Mouse (Mus musculus): ENCODE data around the gene Tex19.1. TPM values are rescaled to one million over a fixed set of nuclear protein-coding genes. Genes with fewer than 3 reads are reported as not detected.

Gene Tex19.1
- polyA plus RNA-seq, 1 experiment from 2014 or later, result not detected

DNA sequence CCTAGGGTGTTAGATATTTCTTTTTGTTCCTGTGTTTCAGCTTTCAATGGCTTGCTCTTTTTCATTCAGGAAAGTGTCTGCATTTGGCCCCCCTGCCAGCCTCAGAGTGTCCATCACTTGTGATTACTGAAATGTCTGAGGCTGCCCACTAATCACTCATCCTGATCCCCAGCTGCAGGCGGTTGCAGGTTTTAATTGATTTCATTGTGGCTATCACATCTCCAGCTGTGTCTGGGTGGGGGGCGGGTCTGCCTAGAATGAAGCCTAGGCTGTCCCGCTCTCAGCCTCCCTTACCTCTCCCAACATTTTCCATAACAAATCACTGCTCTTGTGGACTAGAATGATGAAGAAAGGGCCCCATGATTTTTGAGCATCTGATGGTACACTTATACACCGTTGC, 8.3 kb downstream of the Tex19.1 start:
- peaks cover 48% of the 10 kb centered on the region for H3K27me3 ChIP-seq
- no peak for ATAC-seq (replicated peaks; ENCODE audit: low FRiP score)
- H3K4me2 ChIP-seq, result no peak overlapping the region
- no peak overlapping the region for H3K9ac ChIP-seq
- 36% methylated on average over 4 of the region's 4 CpGs for WGBS
- H3K9me3 ChIP-seq (replicated peaks), result no peaks in the 10 kb centered on the region
- H3K4me1 ChIP-seq, result peaks cover 9% of the 10 kb centered on the region
- H3K27ac ChIP-seq, result no peak overlapping the region
- no peak overlapping the region for H3K4me3 ChIP-seq (replicated peaks)
- no peaks in the 10 kb centered on the region for H3K36me3 ChIP-seq

DNA sequence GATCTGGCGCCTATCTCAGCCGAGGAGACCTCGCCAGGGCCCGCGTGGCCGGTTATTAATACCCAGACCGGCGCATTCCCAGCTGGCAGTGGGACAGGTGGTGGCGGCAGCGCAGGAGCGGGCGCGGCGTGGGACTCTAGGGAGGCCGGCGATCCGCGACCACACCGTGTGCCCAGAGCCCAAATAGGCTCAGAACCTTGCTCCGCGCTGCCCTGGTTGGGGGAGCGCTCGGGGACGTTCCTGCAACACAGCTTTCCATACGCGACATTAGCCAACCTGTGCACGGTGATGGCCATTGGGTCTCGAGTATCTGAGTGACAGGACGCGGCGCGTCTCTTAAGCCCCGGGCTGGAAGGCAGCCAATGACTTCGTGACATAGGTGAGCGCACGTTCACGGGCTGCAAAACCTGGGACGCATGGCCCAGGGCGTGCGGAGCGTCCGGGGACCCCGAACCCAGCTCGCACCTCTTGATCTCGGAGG, 10.5 kb downstream of the Tex19.1 start:
- Histone ChIP-seq H3K36me3 (no peaks in the 10 kb centered on the region), H3K9me3 (replicated peaks) (no peaks in the 10 kb centered on the region), H3K4me3 (replicated peaks) (peak overlapping the region; percentile 42), H3K27ac (no peak overlapping the region), H3K27me3 (peaks cover 53% of the 10 kb centered on the region), H3K4me1 (peaks cover 15% of the 10 kb centered on the region), H3K9ac (0 out of 2 replicates have a peak overlapping the region, but pooled peaks have one; percentile 2), H3K4me2 (peak overlapping the region; percentile 76)
- no peak for ATAC-seq (replicated peaks; ENCODE audit: low FRiP score)
- 2% methylated on average over 45 of the region's 45 CpGs for WGBS

- Histone ChIP-seq H3K9ac (no peak within 1 kb of the TSS), H3K9me3 (replicated peaks) (no peaks in the 10 kb centered on the region), H3K36me3 (no peaks in the 10 kb centered on the region), H3K27ac (no peak within 1 kb of the TSS), H3K4me2 (no peak within 1 kb of the TSS), H3K4me3 (replicated peaks) (no peak within 1 kb of the TSS), H3K4me1 (peaks cover 15% of the 10 kb centered on the region), H3K27me3 (peaks cover 38% of the 10 kb centered on the region)
- no peak for ATAC-seq (replicated peaks; ENCODE audit: low FRiP score)
- WGBS, result 86% methylated on average over 5 of the region's 5 CpGs
Measured at GRCm38 (mm10) chr11:121159971-121160370, 14.0 kb downstream of the Tex19.1 start, which contains the start of gene Uts2r. Gene Uts2r (plus strand): TSS chr11:121160271.

- Histone ChIP-seq H3K4me1 (peaks cover 15% of the 10 kb centered on the region), H3K4me2 (no peak overlapping the region), H3K27ac (no peak overlapping the region), H3K36me3 (no peaks in the 10 kb centered on the region), H3K4me3 (replicated peaks) (no peak overlapping the region), H3K9ac (no peak overlapping the region), H3K27me3 (peaks cover 29% of the 10 kb centered on the region), H3K9me3 (replicated peaks) (no peaks in the 10 kb centered on the region)
- 77% methylated on average over 26 of the region's 26 CpGs for WGBS
- 0 out of 2 replicates have a peak, but pooled peaks have one; percentile 36 for ATAC-seq (replicated peaks; ENCODE audit: low FRiP score)
Measured at GRCm38 (mm10) chr11:121160636-121161346, 14.8 kb downstream of the Tex19.1 start.

DNA sequence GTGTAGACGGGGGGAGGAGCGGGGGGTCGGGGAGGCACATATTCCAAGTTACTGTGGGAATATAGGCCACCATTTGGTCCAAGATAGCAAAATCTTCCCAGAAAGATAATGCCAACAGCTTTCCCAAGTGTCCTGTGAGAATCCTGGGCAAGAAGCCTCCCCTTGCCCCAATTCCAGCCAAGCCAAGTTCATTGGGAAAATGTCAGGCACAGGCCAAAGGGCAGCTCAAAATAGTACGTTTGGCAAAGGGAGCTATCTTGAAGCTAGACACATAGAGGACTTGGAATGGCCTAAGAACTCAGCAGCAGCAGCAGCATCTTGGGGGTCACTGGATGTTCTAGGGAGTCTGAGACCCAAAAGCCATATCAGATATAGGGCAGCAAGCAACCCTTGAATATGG, 17.8 kb downstream of the Tex19.1 start:
- Histone ChIP-seq H3K9me3 (replicated peaks) (no peaks in the 10 kb centered on the region), H3K4me1 (peaks cover 6% of the 10 kb centered on the region; the same call in 1 of the 2 replicates), H3K36me3 (no peaks in the 10 kb centered on the region), H3K4me2 (no peak overlapping the region), H3K27me3 (peaks cover 5% of the 10 kb centered on the region; the same call in 1 of the 2 replicates), H3K9ac (no peak overlapping the region), H3K27ac (no peak overlapping the region), H3K4me3 (replicated peaks) (no peak overlapping the region)
- ATAC-seq (replicated peaks; ENCODE audit: low FRiP score), result no peak
- WGBS, result 93% methylated on average over 4 of the region's 4 CpGs

DNA sequence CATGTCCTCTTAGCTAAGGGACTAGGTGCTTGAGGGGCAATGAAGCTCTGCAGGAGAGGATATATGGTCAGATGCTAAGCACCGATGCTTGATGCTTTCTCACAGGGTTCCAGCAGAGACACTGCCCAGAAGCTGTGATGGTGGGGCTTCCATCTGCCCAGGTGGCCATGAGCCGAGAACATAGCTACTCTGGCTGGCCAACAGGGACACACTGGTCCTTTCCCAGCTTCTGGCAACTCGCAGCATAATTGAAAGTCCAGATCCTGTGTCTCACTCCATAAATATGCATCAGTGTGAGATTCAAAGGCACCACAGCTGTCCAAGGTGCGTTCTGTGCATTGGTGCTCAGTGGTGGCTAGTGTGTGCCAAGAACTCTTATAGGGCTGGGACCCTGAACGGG, 27.3 kb downstream of the Tex19.1 start:
- WGBS, result 80% methylated on average over 5 of the region's 5 CpGs
- H3K27me3 ChIP-seq, result no peaks in the 10 kb centered on the region
- ATAC-seq (replicated peaks; ENCODE audit: low FRiP score), result no peak

DNA sequence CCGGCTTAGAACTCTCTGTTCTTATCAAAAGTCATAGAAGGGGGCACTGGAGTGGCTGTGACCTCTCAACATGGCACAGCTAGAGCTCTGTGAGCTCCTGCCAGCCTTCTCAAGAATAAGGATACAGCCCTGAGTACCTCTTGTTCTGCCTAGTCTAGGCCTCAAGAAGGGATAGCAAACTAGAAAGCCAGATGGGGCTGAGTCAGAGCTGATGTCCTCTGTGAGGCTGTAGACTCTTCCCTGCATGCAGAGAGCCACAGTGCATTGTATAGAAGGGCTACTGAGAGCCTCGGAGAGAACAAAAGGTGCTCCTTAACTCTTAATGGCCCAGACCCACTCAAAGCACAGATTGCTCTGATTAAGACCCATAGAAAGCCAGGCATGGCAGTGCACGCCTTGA, 28.3 kb downstream of the Tex19.1 start:
- H3K4me3 ChIP-seq (replicated peaks), result no peak overlapping the region
- no peaks in the 10 kb centered on the region for H3K9me3 ChIP-seq (replicated peaks)
- no peak overlapping the region for H3K27ac ChIP-seq
- no peak overlapping the region for H3K4me2 ChIP-seq
- H3K36me3 ChIP-seq, result no peaks in the 10 kb centered on the region
- ATAC-seq (replicated peaks; ENCODE audit: low FRiP score), result no peak
- no peak overlapping the region for H3K9ac ChIP-seq
- no peaks in the 10 kb centered on the region for H3K27me3 ChIP-seq
- 55% methylated on average over 3 of the region's 3 CpGs for WGBS
- peaks cover 10% of the 10 kb centered on the region; the same call in 1 of the 2 replicates for H3K4me1 ChIP-seq

More for the DNA sequence above, 27.3 kb downstream of the Tex19.1 start:
- peaks cover 10% of the 10 kb centered on the region; the same call in 1 of the 2 replicates for H3K4me1 ChIP-seq
- H3K36me3 ChIP-seq, result no peaks in the 10 kb centered on the region
- H3K4me2 ChIP-seq, result no peak overlapping the region
- no peak overlapping the region for H3K4me3 ChIP-seq (replicated peaks)
- no peaks in the 10 kb centered on the region for H3K9me3 ChIP-seq (replicated peaks)
- no peak overlapping the region for H3K9ac ChIP-seq
- no peak overlapping the region for H3K27ac ChIP-seq

GRCm38 (mm10) chr11:121176285-121177270, 30.6 kb downstream of the Tex19.1 start:
- Histone ChIP-seq H3K9me3 (replicated peaks) (no peaks in the 10 kb centered on the region), H3K4me1 (peaks cover 9% of the 10 kb centered on the region; the same call in 1 of the 2 replicates), H3K9ac (no peak overlapping the region), H3K27me3 (no peaks in the 10 kb centered on the region), H3K4me3 (replicated peaks) (no peak overlapping the region), H3K4me2 (no peak overlapping the region), H3K36me3 (0 out of 2 replicates have a peak, but pooled peaks cover 3% of the 10 kb centered on the region), H3K27ac (no peak overlapping the region)
- peak; percentile 60; the same call in 1 of the 2 replicates for ATAC-seq (replicated peaks; ENCODE audit: low FRiP score)
- WGBS, result 60% methylated on average over 12 of the region's 12 CpGs

GRCm38 (mm10) chr11:121189681-121190080, 43.7 kb downstream of the Tex19.1 start:
- no peak for ATAC-seq (replicated peaks; ENCODE audit: low FRiP score)
- whole genome bisulfite sequencing, result 91% methylated on average over 3 of the region's 3 CpGs
- Histone ChIP-seq H3K27ac (no peak overlapping the region), H3K9me3 (replicated peaks) (no peaks in the 10 kb centered on the region), H3K4me1 (peaks cover 4% of the 10 kb centered on the region; the same call in 1 of the 2 replicates), H3K4me3 (replicated peaks) (no peak overlapping the region), H3K4me2 (no peak overlapping the region), H3K27me3 (no peaks in the 10 kb centered on the region), H3K9ac (no peak overlapping the region), H3K36me3 (no peaks in the 10 kb centered on the region)

- Histone ChIP-seq H3K4me1 (peaks cover 4% of the 10 kb centered on the region; the same call in 1 of the 2 replicates), H3K4me3 (replicated peaks) (no peak overlapping the region), H3K27ac (no peak overlapping the region), H3K4me2 (no peak overlapping the region), H3K27me3 (no peaks in the 10 kb centered on the region), H3K9me3 (replicated peaks) (no peaks in the 10 kb centered on the region), H3K36me3 (peaks cover 6% of the 10 kb centered on the region; the same call in 1 of the 2 replicates), H3K9ac (no peak overlapping the region)
- no peak for ATAC-seq (replicated peaks; ENCODE audit: low FRiP score)
- 56% methylated on average over 2 of the region's 2 CpGs for WGBS
Measured at GRCm38 (mm10) chr11:121192742-121193141, 46.8 kb downstream of the Tex19.1 start.

DNA sequence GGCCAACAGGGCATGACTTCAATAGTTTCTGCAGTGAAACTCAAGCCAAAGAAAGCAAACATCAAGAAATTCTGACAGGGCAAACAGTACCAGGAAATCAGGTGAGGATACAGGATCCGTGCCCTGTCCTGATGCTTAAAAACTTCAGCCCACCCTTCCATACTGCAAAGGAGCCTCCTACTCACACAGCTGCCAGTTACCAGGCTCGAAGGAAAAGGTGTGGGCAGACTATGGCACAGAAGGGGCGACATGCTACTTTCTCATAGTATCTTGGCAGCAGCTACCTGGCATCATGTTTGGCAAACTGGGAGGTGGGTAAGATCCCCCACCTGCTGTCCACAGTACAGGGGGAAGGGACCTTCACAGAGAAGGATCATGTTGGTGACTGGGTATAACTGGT, 47.5 kb downstream of the Tex19.1 start:
- Histone ChIP-seq H3K27ac (no peak overlapping the region), H3K36me3 (peaks cover 6% of the 10 kb centered on the region; the same call in 1 of the 2 replicates), H3K9ac (no peak overlapping the region), H3K4me1 (peaks cover 4% of the 10 kb centered on the region; the same call in 1 of the 2 replicates), H3K4me3 (replicated peaks) (no peak overlapping the region), H3K27me3 (no peaks in the 10 kb centered on the region), H3K9me3 (replicated peaks) (no peaks in the 10 kb centered on the region), H3K4me2 (no peak overlapping the region)
- ATAC-seq (replicated peaks; ENCODE audit: low FRiP score), result no peak
- WGBS, result 53% methylated on average over 3 of the region's 3 CpGs
